Mouse (Mus musculus) embryo, embryonic 11.5 days (tissue): Measurements from ENCODE around the gene Slc9a3r1.
A peak's percentile ranks its signal among the peaks of the same experiment; 100 is the strongest.

Experiments used
- DNase-seq: peaks from one replicate; pipeline ENCODE4 v3.0.0-alpha.2; 2012; ENCODE audit warnings: low read depth, low spot score

Slc9a3r1 gene

GRCm38 (mm10) chr11:115223877-115224276 is 60.7 kb downstream of the Slc9a3r1 start:
- no peak for DNase-seq

GRCm38 (mm10) chr11:115224889-115225288 is 61.7 kb downstream of the Slc9a3r1 start:
- DNase-seq: peak; percentile 49

GRCm38 (mm10) chr11:115225301-115225700 is 62.2 kb downstream of the Slc9a3r1 start:
- no peak for DNase-seq

GRCm38 (mm10) chr11:115226811-115227491 is 63.8 kb downstream of the Slc9a3r1 start:
- DNase-seq: no peak

- DNase-seq: no peak
Observed at GRCm38 (mm10) chr11:115227640-115228039, 64.5 kb downstream of the Slc9a3r1 start.

GRCm38 (mm10) chr11:115228430-115228829 is 65.3 kb downstream of the Slc9a3r1 start:
- DNase-seq: no peak

- no peak for DNase-seq
Observed at GRCm38 (mm10) chr11:115229021-115229930, 66.1 kb downstream of the Slc9a3r1 start.
